Mouse (Mus musculus): ENCODE results near the gene Eva1c. TPM values are rescaled to one million over a fixed set of nuclear protein-coding genes. Genes with fewer than 3 reads are reported as not detected.

Gene Eva1c
- polyA plus RNA-seq, 1 experiment from 2014 or later: 0.91 TPM

DNA sequence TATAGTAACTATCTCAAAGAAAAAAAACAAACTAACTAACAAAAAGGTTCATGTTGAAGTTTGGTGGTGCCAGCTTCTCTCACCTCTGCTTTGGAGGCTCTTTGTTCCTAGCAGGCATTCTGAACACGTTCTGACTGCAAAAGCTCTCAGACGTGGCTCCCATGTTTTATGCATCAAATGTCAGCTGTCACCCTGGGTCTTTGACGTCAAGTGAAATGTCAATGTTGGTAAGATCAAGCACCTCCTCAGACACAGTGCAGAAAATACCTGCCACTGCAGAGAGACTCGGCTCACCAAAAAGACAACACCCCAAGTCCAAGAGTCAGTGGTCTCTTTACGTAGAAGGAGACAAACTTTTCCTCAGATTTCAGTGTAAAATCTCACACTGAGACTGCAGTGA is 48.0 kb downstream of the Eva1c start:
- Histone ChIP-seq H3K4me1 (no peaks in the 10 kb centered on the region), H3K4me2 (no peak overlapping the region), H3K27ac (no peak overlapping the region), H3K27me3 (0 out of 2 replicates have a peak, but pooled peaks cover 4% of the 10 kb centered on the region), H3K9me3 (replicated peaks) (no peaks in the 10 kb centered on the region), H3K9ac (no peak overlapping the region), H3K36me3 (no peaks in the 10 kb centered on the region), H3K4me3 (replicated peaks) (no peak overlapping the region)
- WGBS: 71% methylated on average over 5 of the region's 5 CpGs
- no peak for ATAC-seq (replicated peaks; ENCODE audit: low FRiP score)

DNA sequence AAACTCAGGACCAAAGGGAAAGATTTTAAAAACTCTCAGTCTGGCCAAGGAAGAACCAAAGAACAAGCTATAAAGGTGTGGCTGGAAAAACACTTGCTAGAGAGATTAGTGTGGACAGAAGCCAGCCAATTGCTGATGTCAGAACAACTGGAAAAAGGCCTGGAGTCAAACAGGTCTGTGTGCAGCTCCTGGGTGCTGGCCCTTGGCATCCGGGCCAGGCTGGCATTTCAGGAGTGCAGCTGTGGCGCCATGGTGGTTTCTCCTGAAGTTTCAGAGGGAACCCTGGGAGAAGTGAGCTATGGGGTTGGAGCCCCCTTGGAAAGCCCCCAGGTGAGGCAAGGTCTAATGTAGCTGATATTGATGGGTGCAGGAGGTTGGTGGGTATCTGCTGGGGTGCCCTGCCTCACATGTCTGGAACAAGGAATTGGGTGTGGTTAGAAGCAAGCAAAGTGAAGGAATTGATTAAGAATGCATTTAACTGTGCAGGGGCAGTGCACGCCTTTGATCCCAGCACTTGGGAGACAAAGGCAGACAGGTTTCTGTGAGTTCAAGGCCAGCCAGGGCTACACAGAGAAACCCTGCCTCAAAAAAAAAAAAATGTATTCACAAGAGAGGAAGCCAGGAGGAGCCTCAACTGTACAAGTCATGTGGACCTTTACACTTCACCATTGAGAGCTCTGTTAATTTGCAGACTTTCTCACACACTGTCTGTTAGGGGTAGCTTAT is 51.8 kb downstream of the Eva1c start:
- no peaks in the 10 kb centered on the region for H3K36me3 ChIP-seq
- H3K4me1 ChIP-seq: peaks cover 8% of the 10 kb centered on the region
- no peak for ATAC-seq (replicated peaks; ENCODE audit: low FRiP score)
- H3K4me2 ChIP-seq: no peak overlapping the region
- no peak overlapping the region for H3K9ac ChIP-seq
- H3K4me3 ChIP-seq (replicated peaks): no peak overlapping the region
- no peak overlapping the region for H3K27ac ChIP-seq
- H3K9me3 ChIP-seq (replicated peaks): no peaks in the 10 kb centered on the region
- H3K27me3 ChIP-seq: no peaks in the 10 kb centered on the region
- WGBS: 94% methylated on average over 3 of the region's 3 CpGs

DNA sequence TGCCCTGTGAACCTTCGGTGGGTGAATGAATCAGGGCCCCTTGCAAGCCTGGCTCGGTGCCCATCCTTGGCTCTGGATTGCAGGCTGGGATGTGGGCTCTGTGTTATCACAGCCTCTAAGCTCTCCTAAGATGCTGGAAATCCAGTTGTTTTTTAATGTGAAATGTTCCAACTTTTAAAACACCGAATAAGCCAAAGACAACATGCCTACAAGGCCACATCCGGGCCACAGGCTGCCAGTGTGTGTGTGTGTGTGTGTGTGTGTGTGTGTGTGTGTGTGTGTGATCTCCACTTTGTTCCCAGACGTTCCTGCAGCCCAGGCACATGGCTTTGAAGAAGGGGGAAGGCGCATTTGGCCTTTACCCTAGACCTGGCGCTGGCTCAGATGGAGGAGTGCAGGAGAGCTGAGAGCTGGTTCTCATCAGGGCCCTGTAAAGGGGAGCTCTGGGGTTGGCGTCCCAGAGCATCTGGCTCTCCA is 56.0 kb downstream of the Eva1c start:
- no peak overlapping the region for H3K9ac ChIP-seq
- H3K27ac ChIP-seq: 0 out of 2 replicates have a peak overlapping the region, but pooled peaks have one; percentile 0
- 52% methylated on average over 8 of the region's 8 CpGs for WGBS
- H3K4me3 ChIP-seq (replicated peaks): no peak overlapping the region
- H3K9me3 ChIP-seq (replicated peaks): no peaks in the 10 kb centered on the region
- peak; percentile 54; the same call in 1 of the 2 replicates for ATAC-seq (replicated peaks; ENCODE audit: low FRiP score)
- no peaks in the 10 kb centered on the region for H3K27me3 ChIP-seq
- H3K4me2 ChIP-seq: no peak overlapping the region
- no peaks in the 10 kb centered on the region for H3K36me3 ChIP-seq
- peaks cover 15% of the 10 kb centered on the region for H3K4me1 ChIP-seq

DNA sequence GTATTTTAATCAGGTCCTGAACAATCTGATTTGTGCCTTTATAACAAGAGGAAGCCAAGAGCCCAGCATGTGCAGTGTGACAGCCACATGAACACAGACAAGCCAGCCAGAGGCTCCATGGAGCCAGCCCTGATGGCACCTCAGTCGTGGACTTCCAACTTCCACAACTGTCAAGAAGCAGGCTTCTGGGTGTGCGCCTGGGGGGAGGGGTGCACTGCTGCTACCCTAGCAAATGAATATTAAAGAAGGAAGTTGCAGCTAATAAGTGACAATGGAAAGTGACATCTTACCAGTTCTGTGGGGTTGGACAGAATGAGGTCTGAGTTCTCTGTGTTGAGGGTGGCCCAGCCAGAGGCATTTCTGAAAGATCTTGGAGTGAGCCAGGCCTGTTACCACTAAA is 58.8 kb downstream of the Eva1c start:
- H3K36me3 ChIP-seq: no peaks in the 10 kb centered on the region
- peaks cover 2% of the 10 kb centered on the region; the same call in 1 of the 2 replicates for H3K27me3 ChIP-seq
- H3K27ac ChIP-seq: no peak overlapping the region
- no peak for ATAC-seq (replicated peaks; ENCODE audit: low FRiP score)
- WGBS: 81% methylated on average over 2 of the region's 2 CpGs
- no peak overlapping the region for H3K4me2 ChIP-seq
- H3K4me1 ChIP-seq: peaks cover 16% of the 10 kb centered on the region
- H3K4me3 ChIP-seq (replicated peaks): no peak overlapping the region
- H3K9ac ChIP-seq: no peak overlapping the region
- no peaks in the 10 kb centered on the region; the same call in 1 of the 2 replicates for H3K9me3 ChIP-seq (replicated peaks)

DNA sequence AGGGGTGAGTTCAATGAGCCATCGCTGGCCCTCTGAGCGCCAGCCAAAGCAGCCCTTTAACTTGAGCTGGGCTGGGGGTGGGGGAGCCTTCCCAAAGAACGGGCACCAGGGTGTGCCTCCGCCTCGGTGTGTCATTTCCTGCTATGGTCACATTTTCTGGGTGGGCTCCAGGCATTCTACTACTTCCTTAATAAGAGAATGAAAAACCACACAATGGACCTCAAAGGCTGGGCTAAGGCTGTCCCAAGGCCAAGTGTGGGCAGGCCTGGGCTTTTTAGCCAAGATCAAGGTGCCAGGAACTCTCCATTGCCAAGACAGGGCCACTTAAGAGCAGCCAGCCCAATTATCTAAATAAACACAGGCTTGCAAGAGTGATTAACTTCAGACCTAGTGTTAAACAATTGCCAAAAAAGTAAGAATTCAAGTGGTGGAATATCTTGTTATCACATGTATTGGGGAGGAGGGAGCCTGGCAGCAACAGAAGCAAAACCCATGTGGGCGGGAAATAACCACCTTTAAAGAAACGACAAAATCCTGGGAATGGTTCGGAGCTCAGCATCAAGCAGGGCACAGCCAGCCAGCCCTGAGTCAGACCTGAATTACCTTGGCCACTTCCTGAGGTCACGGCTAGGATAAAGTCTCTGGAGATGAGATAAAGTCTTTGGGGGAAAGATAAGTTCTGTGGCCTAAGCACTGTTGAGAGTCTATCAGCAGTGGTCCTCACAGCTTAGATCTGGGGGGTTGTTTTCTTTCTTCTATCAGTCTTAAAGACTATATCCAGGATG is 59.5 kb downstream of the Eva1c start:
- no peak overlapping the region for H3K27ac ChIP-seq
- no peak overlapping the region for H3K4me2 ChIP-seq
- no peak for ATAC-seq (replicated peaks; ENCODE audit: low FRiP score)
- peaks cover 3% of the 10 kb centered on the region; the same call in 1 of the 2 replicates for H3K27me3 ChIP-seq
- H3K4me1 ChIP-seq: peaks cover 22% of the 10 kb centered on the region
- WGBS: 67% methylated on average over 9 of the region's 9 CpGs
- no peaks in the 10 kb centered on the region for H3K36me3 ChIP-seq
- H3K9me3 ChIP-seq (replicated peaks): no peaks in the 10 kb centered on the region; the same call in 1 of the 2 replicates
- H3K9ac ChIP-seq: no peak overlapping the region
- no peak overlapping the region for H3K4me3 ChIP-seq (replicated peaks)

DNA sequence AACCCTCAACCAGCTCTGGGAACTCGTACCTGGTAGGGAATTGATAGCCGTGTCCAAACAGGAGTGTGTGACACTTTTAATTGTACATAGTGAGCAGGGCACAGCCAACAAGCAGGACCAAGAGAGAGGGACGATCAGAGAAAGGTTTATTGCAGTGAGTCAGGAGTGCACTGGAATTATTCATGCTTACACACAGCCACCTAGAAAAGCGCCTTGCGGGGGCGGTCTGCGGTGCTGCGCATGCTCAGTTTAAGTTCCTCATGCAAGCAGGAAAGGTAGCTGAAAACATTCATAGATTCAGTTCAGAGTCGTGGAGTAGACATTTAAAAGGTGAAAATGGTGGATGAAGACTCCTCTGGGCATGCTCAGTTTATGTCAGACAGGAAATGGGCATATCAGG is 64.2 kb downstream of the Eva1c start:
- peaks cover 23% of the 10 kb centered on the region for H3K4me1 ChIP-seq
- H3K9ac ChIP-seq: no peak overlapping the region
- H3K27me3 ChIP-seq: peaks cover 3% of the 10 kb centered on the region; the same call in 1 of the 2 replicates
- no peak; the same call in 1 of the 2 replicates for ATAC-seq (replicated peaks; ENCODE audit: low FRiP score)
- H3K4me2 ChIP-seq: no peak overlapping the region
- WGBS: 71% methylated on average over 9 of the region's 9 CpGs
- H3K27ac ChIP-seq: no peak overlapping the region
- no peak overlapping the region for H3K4me3 ChIP-seq (replicated peaks)
- H3K36me3 ChIP-seq: no peaks in the 10 kb centered on the region
- no peaks in the 10 kb centered on the region; the same call in 1 of the 2 replicates for H3K9me3 ChIP-seq (replicated peaks)

DNA sequence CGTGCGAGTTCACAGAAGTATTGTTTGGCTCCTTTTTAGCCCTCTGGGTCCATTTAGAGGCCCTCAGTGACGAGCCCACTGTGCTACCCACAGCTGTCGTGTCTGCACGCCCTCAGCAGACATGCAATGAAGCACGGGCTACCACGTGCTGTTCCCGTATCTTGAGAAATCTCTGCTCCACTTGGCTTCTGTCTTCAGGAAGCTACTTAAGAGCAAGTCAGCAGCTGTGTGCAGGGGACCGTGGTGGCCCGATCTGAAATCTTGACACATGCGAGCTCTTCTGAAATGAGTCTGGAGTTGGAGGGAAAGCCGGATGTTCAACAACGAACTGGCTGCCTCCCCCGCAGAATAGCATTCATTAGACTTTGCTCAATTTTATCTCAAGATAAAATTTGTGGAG is 65.1 kb downstream of the Eva1c start:
- H3K27ac ChIP-seq: peak overlapping the region; percentile 45; the same call in 1 of the 2 replicates
- H3K27me3 ChIP-seq: peaks cover 3% of the 10 kb centered on the region; the same call in 1 of the 2 replicates
- H3K4me1 ChIP-seq: peaks cover 21% of the 10 kb centered on the region
- peak overlapping the region; percentile 43 for H3K4me2 ChIP-seq
- ATAC-seq (replicated peaks; ENCODE audit: low FRiP score): peak; percentile 75
- H3K36me3 ChIP-seq: no peaks in the 10 kb centered on the region
- no peaks in the 10 kb centered on the region; the same call in 1 of the 2 replicates for H3K9me3 ChIP-seq (replicated peaks)
- WGBS: 20% methylated on average over 14 of the region's 14 CpGs
- no peak overlapping the region for H3K9ac ChIP-seq
- H3K4me3 ChIP-seq (replicated peaks): no peak overlapping the region

DNA sequence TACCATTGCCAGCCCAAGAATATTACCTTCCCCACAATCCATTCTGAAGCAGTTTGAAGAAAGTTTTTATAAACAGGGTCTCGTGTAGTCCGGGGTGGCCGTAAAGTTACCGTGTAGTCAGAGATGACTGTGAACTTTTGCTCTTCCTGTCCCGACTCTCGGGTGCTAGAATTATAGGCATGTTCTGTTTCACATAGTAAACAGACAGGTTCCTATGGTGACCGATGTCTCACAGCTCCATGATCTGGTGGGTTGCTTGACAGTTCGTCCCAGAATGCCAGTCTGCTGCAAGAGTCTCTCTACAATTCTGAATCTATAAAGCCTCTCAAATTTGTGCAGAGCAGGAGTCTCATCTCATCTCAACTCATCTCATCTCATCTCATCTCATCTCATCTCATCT is 65.6 kb downstream of the Eva1c start:
- WGBS: 9% methylated on average over 8 of the region's 8 CpGs
- ATAC-seq (replicated peaks; ENCODE audit: low FRiP score): peak; percentile 50; the same call in 1 of the 2 replicates
- H3K27me3 ChIP-seq: peaks cover 3% of the 10 kb centered on the region; the same call in 1 of the 2 replicates
- no peak overlapping the region for H3K27ac ChIP-seq
- peaks cover 21% of the 10 kb centered on the region for H3K4me1 ChIP-seq
- H3K4me2 ChIP-seq: peak overlapping the region; percentile 43
- H3K9me3 ChIP-seq (replicated peaks): no peaks in the 10 kb centered on the region; the same call in 1 of the 2 replicates
- no peak overlapping the region for H3K9ac ChIP-seq
- no peak overlapping the region for H3K4me3 ChIP-seq (replicated peaks)
- no peaks in the 10 kb centered on the region for H3K36me3 ChIP-seq

DNA sequence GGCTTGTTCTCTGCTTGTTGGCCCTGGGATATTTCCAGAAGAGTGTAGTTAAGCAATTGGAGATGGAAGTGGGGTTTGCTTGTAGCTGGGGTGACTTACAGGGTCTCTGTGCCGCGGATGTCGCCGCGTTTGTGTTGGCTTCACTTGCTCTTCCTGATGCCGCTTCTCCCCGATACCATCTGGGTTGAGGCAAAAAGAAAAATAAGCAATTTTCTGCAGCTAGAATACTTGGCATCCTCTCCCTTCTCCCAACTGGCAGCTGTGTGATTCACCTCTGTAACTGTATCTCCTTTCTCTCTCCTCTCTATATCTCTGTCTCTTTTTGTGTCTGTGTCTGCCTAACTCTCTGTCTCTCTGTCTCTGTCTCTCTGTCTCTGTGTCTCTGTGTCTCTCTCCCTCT is 66.5 kb downstream of the Eva1c start:
- peaks cover 21% of the 10 kb centered on the region for H3K4me1 ChIP-seq
- WGBS: 73% methylated on average over 7 of the region's 7 CpGs
- peaks cover 3% of the 10 kb centered on the region; the same call in 1 of the 2 replicates for H3K27me3 ChIP-seq
- no peak overlapping the region for H3K9ac ChIP-seq
- no peaks in the 10 kb centered on the region for H3K36me3 ChIP-seq
- ATAC-seq (replicated peaks; ENCODE audit: low FRiP score): no peak
- H3K27ac ChIP-seq: no peak overlapping the region
- no peak overlapping the region for H3K4me3 ChIP-seq (replicated peaks)
- no peak overlapping the region for H3K4me2 ChIP-seq
- no peaks in the 10 kb centered on the region for H3K9me3 ChIP-seq (replicated peaks)

DNA sequence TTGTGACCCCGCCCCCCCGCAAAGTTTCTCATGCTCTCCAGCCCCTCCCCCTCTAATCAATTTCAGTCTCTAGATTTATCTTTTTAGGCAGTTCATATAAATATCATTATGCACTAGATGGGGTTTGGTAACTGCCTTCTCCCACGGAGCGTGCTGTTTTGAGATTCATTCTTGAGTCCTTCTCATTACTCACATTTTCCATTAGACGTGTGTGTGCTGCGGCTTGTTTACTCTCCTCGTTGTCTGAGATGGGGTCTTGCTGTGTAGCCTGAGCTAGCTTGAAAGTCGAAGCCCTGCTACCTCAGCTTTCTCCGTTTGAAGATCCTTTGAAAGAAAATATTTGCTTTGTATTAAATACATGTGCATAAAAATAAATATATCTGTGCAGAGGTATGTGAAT is 67.3 kb downstream of the Eva1c start:
- 62% methylated on average over 9 of the region's 9 CpGs for WGBS
- H3K9ac ChIP-seq: no peak overlapping the region
- no peak overlapping the region for H3K4me2 ChIP-seq
- H3K27ac ChIP-seq: no peak overlapping the region
- ATAC-seq (replicated peaks; ENCODE audit: low FRiP score): no peak
- H3K4me1 ChIP-seq: peaks cover 21% of the 10 kb centered on the region
- no peaks in the 10 kb centered on the region for H3K36me3 ChIP-seq
- H3K27me3 ChIP-seq: peaks cover 3% of the 10 kb centered on the region; the same call in 1 of the 2 replicates
- no peaks in the 10 kb centered on the region for H3K9me3 ChIP-seq (replicated peaks)
- no peak overlapping the region for H3K4me3 ChIP-seq (replicated peaks)

DNA sequence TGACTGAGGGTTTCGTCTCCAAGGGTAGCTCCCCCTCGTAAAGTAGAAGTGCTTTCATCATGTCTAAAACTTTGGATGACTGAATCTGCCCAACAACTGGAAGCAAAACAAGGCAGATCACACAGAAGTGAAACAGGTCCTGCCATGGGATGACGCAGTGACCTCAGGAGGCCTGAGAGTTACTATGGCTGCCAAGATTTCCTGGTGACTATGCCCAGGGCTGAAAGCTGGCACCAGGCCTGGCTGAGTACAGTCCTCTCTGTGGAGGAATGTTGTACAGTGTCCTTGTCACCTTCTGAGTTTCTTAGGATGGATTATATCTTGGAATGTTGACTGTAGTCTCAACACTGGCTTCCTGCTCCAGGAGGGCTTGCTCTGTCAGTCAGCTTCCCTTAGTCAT is 71.1 kb downstream of the Eva1c start:
- WGBS: 86% methylated on average over 3 of the region's 3 CpGs
- ATAC-seq (replicated peaks; ENCODE audit: low FRiP score): no peak
- Histone ChIP-seq H3K4me1 (no peaks in the 10 kb centered on the region), H3K27ac (no peak overlapping the region), H3K27me3 (no peaks in the 10 kb centered on the region), H3K4me3 (replicated peaks) (no peak overlapping the region), H3K9ac (no peak overlapping the region), H3K4me2 (no peak overlapping the region), H3K9me3 (replicated peaks) (no peaks in the 10 kb centered on the region), H3K36me3 (no peaks in the 10 kb centered on the region)

DNA sequence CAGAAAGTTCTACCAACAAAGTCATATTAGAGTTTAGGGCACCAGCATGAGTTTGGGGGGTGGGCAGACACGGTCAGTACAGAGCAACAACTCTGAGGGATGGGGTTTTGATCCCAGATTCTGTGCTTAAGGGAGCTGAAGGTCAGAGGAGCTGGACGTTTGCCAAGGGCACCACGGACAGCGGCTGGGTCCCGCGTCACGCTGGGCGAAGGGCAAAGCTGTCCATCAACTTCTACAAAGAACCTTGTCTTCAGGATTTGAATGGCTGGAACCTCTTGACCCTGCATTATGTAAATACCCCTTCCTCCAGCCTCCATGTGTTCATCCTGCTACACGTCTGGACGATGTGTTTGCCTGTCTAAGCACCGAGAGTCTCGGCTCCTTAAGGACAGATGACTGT is 73.0 kb downstream of the Eva1c start:
- H3K9me3 ChIP-seq (replicated peaks): no peaks in the 10 kb centered on the region
- 0 out of 2 replicates have a peak, but pooled peaks cover 6% of the 10 kb centered on the region for H3K4me1 ChIP-seq
- 69% methylated on average over 12 of the region's 12 CpGs for WGBS
- H3K9ac ChIP-seq: no peak overlapping the region
- H3K27ac ChIP-seq: no peak overlapping the region
- no peak for ATAC-seq (replicated peaks; ENCODE audit: low FRiP score)
- H3K4me3 ChIP-seq (replicated peaks): no peak overlapping the region
- no peaks in the 10 kb centered on the region for H3K36me3 ChIP-seq
- no peak overlapping the region for H3K4me2 ChIP-seq
- H3K27me3 ChIP-seq: no peaks in the 10 kb centered on the region

All from kidney, embryonic 15.5 days (tissue).